Mouse (Mus musculus) heart, embryonic 11.5 days (tissue): Measurements from ENCODE around the gene Smarca2. TPM values are rescaled to one million over a fixed set of nuclear protein-coding genes. Genes with fewer than 3 reads are reported as not detected.

ENCODE experiments used
- ATAC-seq: fragments of 200-750 bp; cut with Nextera tagmentation; replicated peaks from 2 replicates; pipeline ENCODE4 v1.8.0; 2017; ENCODE audit warnings: moderate library complexity; ENCODE audit not compliant: insufficient number of reproducible peaks, low FRiP score, low TSS enrichment
- H3K27ac ChIP-seq: fragments of 300-500 bp; sonication (generic); 2 replicates; pipeline ENCODE4 v1.5.1; 2014; ENCODE audit warnings: mild to moderate bottlenecking, low read depth, low read length
- H3K27me3 ChIP-seq: fragments of 300-500 bp; sonication (generic); 2 replicates; pipeline ENCODE4 v1.6.1; 2014; ENCODE audit warnings: mild to moderate bottlenecking, low read length, mixed read lengths; ENCODE audit not compliant: control insufficient read depth, insufficient read depth
- H3K36me3 ChIP-seq: fragments of 300-500 bp; sonication (generic); 2 replicates; pipeline ENCODE4 v1.6.1; 2014; ENCODE audit warnings: mild to moderate bottlenecking, low read length, moderate library complexity, mixed read lengths; ENCODE audit not compliant: control insufficient read depth, insufficient read depth
- H3K4me1 ChIP-seq: fragments of 300-500 bp; sonication (generic); 2 replicates; pipeline ENCODE4 v1.6.1; 2014; ENCODE audit warnings: low read length; ENCODE audit not compliant: control insufficient read depth, insufficient read depth
- H3K4me2 ChIP-seq: fragments of 300-500 bp; sonication (generic); 2 replicates; pipeline ENCODE4 v1.6.1; 2014; ENCODE audit warnings: mild to moderate bottlenecking, moderate library complexity
- H3K4me3 ChIP-seq: fragments of 300-500 bp; sonication (generic); 2 replicates; pipeline ENCODE4 v1.5.1; 2014; ENCODE audit warnings: low read depth, low read length
- H3K9ac ChIP-seq: fragments of 300-500 bp; sonication (generic); 2 replicates; pipeline ENCODE4 v1.6.1; 2014; ENCODE audit warnings: mild to moderate bottlenecking, low read depth, low read length, moderate library complexity
- H3K9me3 ChIP-seq: fragments of 300-500 bp; sonication (generic); replicated peaks from 2 replicates; pipeline ENCODE4 v1.6.1; 2016; ENCODE audit warnings: low read length; ENCODE audit not compliant: control insufficient read depth
- WGBS: fragments of 180-500 bp; shearing (Covaris S2); extraction: QIAGEN DNeasy Blood & Tissue Kit; methylation state at CpG from one replicate; pipeline ENCODE4 v1.1.7; 2014; ENCODE audit not compliant: insufficient replicate concordance; 5-methylcytosine and 5-hydroxymethylcytosine counted together
- polyA plus RNA-seq: library from polyadenylated mRNA; unstranded; fragments of >200 nt; fragmentation: Nextera tagmentation; extraction: Ambion mirVana; gene quantifications from 2 replicates; pipeline ENCODE4 v1.2.1, GENCODE M21; 2014

Smarca2 gene
- polyA plus RNA-seq, 1 experiment from 2014 or later: 26.6 TPM

DNA sequence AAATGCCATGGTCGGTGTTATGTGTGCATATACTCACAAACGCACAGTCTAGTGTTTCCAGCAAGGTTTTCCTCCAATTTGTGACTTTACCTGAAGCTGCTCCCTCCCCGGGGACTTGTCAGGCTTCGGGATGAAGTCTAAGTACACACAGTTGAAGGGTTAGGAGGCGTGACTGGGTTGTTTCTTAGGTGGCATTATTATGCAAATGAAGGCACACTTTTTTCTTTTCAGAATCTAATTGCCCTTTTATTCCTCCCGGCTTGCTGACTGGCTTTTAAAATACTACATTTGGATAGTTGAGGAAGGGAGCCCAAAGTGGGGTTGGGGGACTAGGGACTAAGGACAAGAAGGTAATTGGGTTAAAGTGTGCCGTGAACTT lies 3.6 kb downstream of the Smarca2 start:
- Histone ChIP-seq H3K36me3 (no peaks in the 10 kb centered on the region), H3K4me1 (peaks cover 5% of the 10 kb centered on the region), H3K27me3 (no peaks in the 10 kb centered on the region), H3K9me3 (no peaks in the 10 kb centered on the region), H3K27ac (no peak overlapping the region), H3K4me2 (peak overlapping the region; percentile 99), H3K4me3 (peak overlapping the region; percentile 76; the same call in 1 of the 2 replicates), H3K9ac (no peak overlapping the region)
- no peak for ATAC-seq
- WGBS: 20% methylated on average over 7 of the region's 7 CpGs

GRCm38 (mm10) chr19:26609637-26610036 lies 4.8 kb downstream of the Smarca2 start:
- H3K27me3 ChIP-seq: no peaks in the 10 kb centered on the region
- peaks cover 10% of the 10 kb centered on the region for H3K4me1 ChIP-seq
- no peak overlapping the region for H3K4me2 ChIP-seq
- WGBS: 48% methylated on average over 2 of the region's 2 CpGs
- H3K9ac ChIP-seq: no peak overlapping the region
- ATAC-seq: no peak
- no peaks in the 10 kb centered on the region for H3K9me3 ChIP-seq
- no peak overlapping the region for H3K4me3 ChIP-seq
- H3K27ac ChIP-seq: no peak overlapping the region
- H3K36me3 ChIP-seq: no peaks in the 10 kb centered on the region

DNA sequence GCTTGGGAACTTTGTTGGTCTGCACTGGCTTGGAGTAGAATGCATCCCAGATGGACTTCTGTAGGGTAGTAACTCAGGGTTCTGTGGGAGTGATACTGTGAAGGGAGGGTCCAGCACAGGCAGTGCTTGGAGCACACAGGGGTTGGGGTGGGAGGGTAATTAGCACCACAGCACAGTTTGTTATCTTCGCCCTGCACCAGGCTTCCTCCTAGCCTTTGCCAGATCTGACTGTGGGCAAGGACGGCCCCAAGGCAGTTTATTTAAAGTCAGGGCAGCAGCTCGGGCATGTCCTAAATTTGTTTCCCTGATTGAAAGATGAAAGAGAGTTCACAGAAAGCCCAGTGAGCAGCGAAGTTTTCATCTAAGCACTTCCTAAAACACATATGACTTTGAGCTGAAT lies 8.1 kb downstream of the Smarca2 start:
- Histone ChIP-seq H3K27me3 (no peaks in the 10 kb centered on the region), H3K4me1 (peaks cover 10% of the 10 kb centered on the region), H3K4me3 (no peak overlapping the region), H3K36me3 (no peaks in the 10 kb centered on the region), H3K27ac (no peak overlapping the region), H3K9me3 (no peaks in the 10 kb centered on the region), H3K9ac (no peak overlapping the region), H3K4me2 (no peak overlapping the region)
- whole genome bisulfite sequencing: 18% methylated on average over 4 of the region's 4 CpGs
- no peak for ATAC-seq

GRCm38 (mm10) chr19:26613665-26614064 lies 8.8 kb downstream of the Smarca2 start:
- H3K4me3 ChIP-seq: no peak overlapping the region
- peaks cover 10% of the 10 kb centered on the region for H3K4me1 ChIP-seq
- no peaks in the 10 kb centered on the region for H3K36me3 ChIP-seq
- WGBS: 18% methylated on average over 5 of the region's 5 CpGs
- no peak overlapping the region for H3K4me2 ChIP-seq
- H3K9ac ChIP-seq: no peak overlapping the region
- H3K27ac ChIP-seq: no peak overlapping the region
- no peaks in the 10 kb centered on the region for H3K27me3 ChIP-seq
- no peak for ATAC-seq
- no peaks in the 10 kb centered on the region for H3K9me3 ChIP-seq

DNA sequence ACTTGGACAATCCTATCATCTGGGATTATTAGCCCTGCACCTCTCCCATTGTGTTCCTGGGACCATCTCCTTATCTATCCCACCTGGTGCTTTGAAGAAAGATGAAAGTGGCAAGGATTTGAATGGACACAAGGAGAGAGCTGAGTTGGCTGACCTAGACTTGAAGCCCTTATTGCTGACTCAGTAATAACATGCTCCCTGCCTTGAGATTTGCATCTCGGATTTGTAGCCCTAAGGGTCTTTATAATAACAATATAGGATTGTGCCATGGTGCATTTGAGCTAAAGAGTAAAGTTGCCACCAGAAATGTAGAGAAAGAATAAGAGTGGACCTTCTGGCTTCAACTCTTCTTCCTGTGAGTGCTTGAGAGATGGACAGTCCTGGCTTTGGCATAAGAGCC lies 11.4 kb downstream of the Smarca2 start:
- H3K27ac ChIP-seq: no peak overlapping the region
- no peak overlapping the region for H3K4me3 ChIP-seq
- H3K27me3 ChIP-seq: no peaks in the 10 kb centered on the region
- no peak for ATAC-seq
- no peaks in the 10 kb centered on the region for H3K9me3 ChIP-seq
- no peak overlapping the region for H3K9ac ChIP-seq
- H3K36me3 ChIP-seq: no peaks in the 10 kb centered on the region
- H3K4me1 ChIP-seq: peaks cover 10% of the 10 kb centered on the region
- H3K4me2 ChIP-seq: no peak overlapping the region
- WGBS: 62% methylated on average over 1 of the region's 1 CpGs

DNA sequence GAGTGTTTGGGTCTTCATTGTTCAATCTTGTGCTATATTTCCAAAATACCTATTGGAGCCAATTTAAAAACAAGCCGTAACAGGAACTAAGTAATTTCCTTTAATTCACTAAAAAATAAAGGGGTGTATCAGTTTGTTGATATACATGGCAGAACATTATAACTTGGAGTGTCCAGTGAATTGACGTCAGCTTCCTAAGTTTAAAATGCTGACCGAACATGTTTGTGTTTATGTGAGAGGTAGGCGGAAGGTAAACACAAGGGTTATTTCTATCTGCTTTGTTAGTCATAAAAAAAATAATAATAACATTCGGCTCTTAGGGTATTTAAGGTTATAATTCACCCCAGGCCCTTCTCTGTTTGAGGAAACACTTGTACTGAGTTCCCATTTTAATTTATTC lies 12.4 kb downstream of the Smarca2 start:
- Histone ChIP-seq H3K9me3 (no peaks in the 10 kb centered on the region), H3K36me3 (no peaks in the 10 kb centered on the region), H3K4me1 (peaks cover 10% of the 10 kb centered on the region), H3K27me3 (no peaks in the 10 kb centered on the region), H3K4me3 (no peak overlapping the region), H3K4me2 (no peak overlapping the region), H3K27ac (no peak overlapping the region), H3K9ac (no peak overlapping the region)
- ATAC-seq: no peak
- WGBS: 82% methylated on average over 5 of the region's 5 CpGs

DNA sequence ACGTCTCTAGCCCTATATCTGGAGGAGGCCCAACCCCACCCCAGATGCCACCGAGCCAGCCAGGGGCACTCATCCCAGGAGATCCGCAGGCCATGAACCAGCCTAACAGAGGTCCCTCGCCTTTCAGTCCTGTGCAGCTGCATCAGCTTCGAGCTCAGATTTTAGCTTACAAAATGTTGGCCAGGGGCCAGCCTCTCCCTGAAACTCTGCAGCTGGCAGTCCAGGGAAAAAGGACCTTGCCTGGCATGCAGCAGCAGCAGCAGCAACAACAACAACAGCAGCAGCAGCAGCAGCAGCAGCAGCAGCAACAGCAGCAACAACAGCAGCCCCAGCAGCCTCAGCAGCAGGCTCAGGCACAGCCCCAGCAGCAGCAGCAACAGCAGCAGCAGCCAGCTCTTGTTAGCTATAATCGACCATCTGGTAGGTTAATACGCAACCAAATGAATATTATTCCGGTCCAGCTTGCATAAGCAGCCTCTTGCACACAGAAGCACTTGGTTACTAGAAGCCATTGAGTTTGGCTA lies 25.9 kb downstream of the Smarca2 start:
- Histone ChIP-seq H3K4me2 (no peak overlapping the region), H3K4me1 (no peaks in the 10 kb centered on the region), H3K9me3 (no peaks in the 10 kb centered on the region), H3K36me3 (peaks cover 2% of the 10 kb centered on the region; the same call in 1 of the 2 replicates), H3K4me3 (no peak overlapping the region), H3K27me3 (no peaks in the 10 kb centered on the region), H3K27ac (no peak overlapping the region), H3K9ac (no peak overlapping the region)
- 66% methylated on average over 8 of the region's 8 CpGs for WGBS
- ATAC-seq: no peak

- no peaks in the 10 kb centered on the region for H3K27me3 ChIP-seq
- no peaks in the 10 kb centered on the region for H3K4me1 ChIP-seq
- H3K9ac ChIP-seq: no peak overlapping the region
- H3K4me2 ChIP-seq: no peak overlapping the region
- H3K9me3 ChIP-seq: no peaks in the 10 kb centered on the region
- ATAC-seq: no peak
- WGBS: 75% methylated on average over 5 of the region's 5 CpGs
- peaks cover 2% of the 10 kb centered on the region; the same call in 1 of the 2 replicates for H3K36me3 ChIP-seq
- H3K4me3 ChIP-seq: no peak overlapping the region
- H3K27ac ChIP-seq: no peak overlapping the region
These were observed 27.4 kb downstream of the Smarca2 start for GRCm38 (mm10) chr19:26632228-26632627.

- no peak for ATAC-seq
- H3K36me3 ChIP-seq: no peaks in the 10 kb centered on the region
- no peak overlapping the region for H3K9ac ChIP-seq
- H3K4me1 ChIP-seq: no peaks in the 10 kb centered on the region
- H3K9me3 ChIP-seq: no peaks in the 10 kb centered on the region
- no peaks in the 10 kb centered on the region for H3K27me3 ChIP-seq
- WGBS: 89% methylated on average over 13 of the region's 13 CpGs
- no peak overlapping the region for H3K4me3 ChIP-seq
- H3K4me2 ChIP-seq: no peak overlapping the region
- H3K27ac ChIP-seq: no peak overlapping the region
These were observed 35.7 kb downstream of the Smarca2 start for GRCm38 (mm10) chr19:26640556-26640955.
